Mouse (Mus musculus) cerebellum, adult 2 months (tissue): ENCODE data around the gene Churc1.

Source experiments
- CTCF ChIP-seq: fragments of 200-500 bp; IDR thresholded peaks from 2 replicates; pipeline ENCODE4 v1.5.1; 2011; ENCODE audit warnings: low read depth, mild to moderate bottlenecking, control low read depth, low read length, moderate library complexity, borderline replicate concordance; ENCODE audit not compliant: insufficient read depth
- POLR2A ChIP-seq: fragments of 200-500 bp; IDR thresholded peaks from 2 replicates; pipeline ENCODE4 v1.6.1; 2011; ENCODE audit warnings: low read length, control low read depth, borderline replicate concordance; ENCODE audit not compliant: insufficient read depth

DNA sequence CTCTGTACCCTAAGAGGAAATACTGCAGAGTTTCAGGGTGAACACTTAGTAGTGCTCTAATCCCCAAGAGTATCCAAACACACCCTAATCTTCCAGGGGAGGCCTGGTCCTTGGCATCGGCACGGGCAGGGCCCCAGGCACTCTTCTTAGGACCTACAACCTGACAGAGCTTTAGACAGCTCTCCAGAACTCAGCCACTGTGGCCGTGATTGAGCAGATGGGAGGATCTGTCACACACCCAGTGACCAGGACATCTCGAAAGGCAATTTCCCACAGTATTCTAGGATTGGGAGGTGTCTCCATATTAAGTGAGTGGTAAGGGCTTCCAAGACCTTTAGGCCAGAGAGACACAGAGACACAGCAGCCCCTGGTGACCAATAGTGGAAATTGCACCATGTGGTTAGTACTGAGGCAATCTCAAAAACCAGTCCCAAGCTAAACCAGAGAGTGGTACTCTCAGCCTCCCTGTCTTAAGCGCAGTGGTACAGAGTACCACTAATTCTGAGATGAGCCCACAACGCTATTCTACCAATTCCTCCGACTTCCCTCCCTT is 38.4 kb downstream of the Churc1 start:
- TF ChIP-seq CTCF (peak; percentile 80), POLR2A (no peak)
